Mouse (Mus musculus) limb, embryonic 11.5 days (tissue): ENCODE data around the gene Psme4. TPM values are rescaled to one million over a fixed set of nuclear protein-coding genes. Genes with fewer than 3 reads are reported as not detected.

Source experiments
- ATAC-seq: fragments of 200-750 bp; cut with Nextera tagmentation; 2 replicates; pipeline ENCODE4 v1.8.0; 2017; ENCODE audit warnings: low read depth; ENCODE audit not compliant: insufficient number of reproducible peaks, low FRiP score, low TSS enrichment
- DNase-seq: peaks from one replicate; pipeline ENCODE4 v3.0.0-alpha.2; 2015; ENCODE audit warnings: low spot score
- H3K27ac ChIP-seq: fragments of 300-500 bp; sonication (generic); replicated peaks from 2 replicates; pipeline ENCODE4 v1.5.1; 2014; ENCODE audit warnings: low read depth, mild to moderate bottlenecking, low read length
- H3K27me3 ChIP-seq: fragments of 300-500 bp; sonication (generic); 2 replicates; pipeline ENCODE4 v1.6.1; 2014; ENCODE audit warnings: mild to moderate bottlenecking, low read length, mixed read lengths; ENCODE audit not compliant: control insufficient read depth, insufficient read depth
- H3K36me3 ChIP-seq: fragments of 300-500 bp; sonication (generic); 2 replicates; pipeline ENCODE4 v1.6.1; 2014; ENCODE audit warnings: mild to moderate bottlenecking, low read length, moderate library complexity, mixed read lengths; ENCODE audit not compliant: control insufficient read depth, insufficient read depth
- H3K4me1 ChIP-seq: fragments of 300-500 bp; sonication (generic); 2 replicates; pipeline ENCODE4 v1.6.1; 2014; ENCODE audit warnings: low read length, mixed read lengths; ENCODE audit not compliant: control insufficient read depth, insufficient read depth
- H3K4me2 ChIP-seq: fragments of 300-500 bp; sonication (generic); 2 replicates; pipeline ENCODE4 v1.6.1; 2014; ENCODE audit warnings: low read depth, mild to moderate bottlenecking, moderate library complexity; ENCODE audit not compliant: severe bottlenecking
- H3K4me3 ChIP-seq: fragments of 300-500 bp; sonication (generic); 2 replicates; pipeline ENCODE4 v1.5.1; 2014; ENCODE audit warnings: low read depth, low read length
- H3K9ac ChIP-seq: fragments of 300-500 bp; sonication (generic); 2 replicates; pipeline ENCODE4 v1.6.1; 2014; ENCODE audit warnings: mild to moderate bottlenecking, low read length
- H3K9me3 ChIP-seq: fragments of 300-500 bp; sonication (generic); 2 replicates; pipeline ENCODE4 v1.6.1; 2016; ENCODE audit warnings: low read length; ENCODE audit not compliant: control insufficient read depth
- WGBS: fragments of 180-500 bp; shearing (Covaris S2); extraction: QIAGEN DNeasy Blood & Tissue Kit; methylation state at CpG from one replicate; pipeline ENCODE4 v1.1.7; 2014; 5-methylcytosine and 5-hydroxymethylcytosine counted together
- polyA plus RNA-seq: library from polyadenylated mRNA; unstranded; fragments of >200 nt; fragmentation: Nextera tagmentation; extraction: Ambion mirVana; gene quantifications from 2 replicates; pipeline ENCODE4 v1.2.1, GENCODE M21; 2014

Psme4 gene
- polyA plus RNA-seq, 1 experiment from 2014 or later, result 36.5 TPM

- no peaks in the 10 kb centered on the region for H3K9me3 ChIP-seq
- H3K36me3 ChIP-seq, result peaks cover 4% of the 10 kb centered on the region; the same call in 1 of the 2 replicates
- H3K9ac ChIP-seq, result no peak overlapping the region
- ATAC-seq (no peak), DNase-seq (no peak)
- no peaks in the 10 kb centered on the region for H3K4me1 ChIP-seq
- H3K4me2 ChIP-seq, result no peak overlapping the region
- H3K4me3 ChIP-seq, result no peak overlapping the region
- H3K27ac ChIP-seq, result no peak overlapping the region
- H3K27me3 ChIP-seq, result no peaks in the 10 kb centered on the region
- 92% methylated on average over 1 of the region's 1 CpGs for WGBS
These were observed 22.2 kb downstream of the Psme4 start for GRCm38 (mm10) chr11:30793753-30794152.

GRCm38 (mm10) chr11:30797236-30797635 is 25.7 kb downstream of the Psme4 start:
- H3K4me1 ChIP-seq, result no peaks in the 10 kb centered on the region
- ATAC-seq (no peak), DNase-seq (no peak)
- H3K4me3 ChIP-seq, result no peak overlapping the region
- no peak overlapping the region for H3K9ac ChIP-seq
- no peak overlapping the region for H3K27ac ChIP-seq
- peaks cover 4% of the 10 kb centered on the region; the same call in 1 of the 2 replicates for H3K36me3 ChIP-seq
- no peaks in the 10 kb centered on the region for H3K9me3 ChIP-seq
- 94% methylated on average over 2 of the region's 2 CpGs for WGBS
- H3K27me3 ChIP-seq, result no peaks in the 10 kb centered on the region
- no peak overlapping the region for H3K4me2 ChIP-seq

GRCm38 (mm10) chr11:30799496-30799895 is 28.0 kb downstream of the Psme4 start:
- no peaks in the 10 kb centered on the region for H3K27me3 ChIP-seq
- H3K36me3 ChIP-seq, result no peaks in the 10 kb centered on the region
- 70% methylated on average over 1 of the region's 1 CpGs for WGBS
- H3K9me3 ChIP-seq, result no peaks in the 10 kb centered on the region
- no peak overlapping the region for H3K27ac ChIP-seq
- H3K9ac ChIP-seq, result no peak overlapping the region
- ATAC-seq, result no peak
- H3K4me2 ChIP-seq, result no peak overlapping the region
- no peak overlapping the region for H3K4me3 ChIP-seq
- DNase-seq, result peak; percentile 48
- H3K4me1 ChIP-seq, result no peaks in the 10 kb centered on the region

- H3K36me3 ChIP-seq, result no peaks in the 10 kb centered on the region
- H3K9me3 ChIP-seq, result no peaks in the 10 kb centered on the region
- no peak overlapping the region for H3K4me2 ChIP-seq
- ATAC-seq, result no peak
- H3K27me3 ChIP-seq, result no peaks in the 10 kb centered on the region
- DNase-seq, result no peak
- no peaks in the 10 kb centered on the region for H3K4me1 ChIP-seq
- H3K9ac ChIP-seq, result no peak overlapping the region
- H3K27ac ChIP-seq, result no peak overlapping the region
- no peak overlapping the region for H3K4me3 ChIP-seq
These were observed 28.6 kb downstream of the Psme4 start for GRCm38 (mm10) chr11:30800091-30800490.

- Histone ChIP-seq H3K4me1 (no peaks in the 10 kb centered on the region), H3K36me3 (no peaks in the 10 kb centered on the region), H3K4me2 (no peak overlapping the region), H3K9me3 (no peaks in the 10 kb centered on the region), H3K9ac (no peak overlapping the region), H3K27ac (no peak overlapping the region), H3K4me3 (no peak overlapping the region), H3K27me3 (no peaks in the 10 kb centered on the region)
- ATAC-seq, result no peak
- WGBS, result 83% methylated on average over 1 of the region's 1 CpGs
- DNase-seq, result no peak
These were observed 30.9 kb downstream of the Psme4 start for GRCm38 (mm10) chr11:30802421-30802820.

GRCm38 (mm10) chr11:30821116-30821515 is 49.6 kb downstream of the Psme4 start:
- Histone ChIP-seq H3K9me3 (no peaks in the 10 kb centered on the region), H3K27me3 (no peaks in the 10 kb centered on the region), H3K27ac (no peak overlapping the region), H3K9ac (no peak overlapping the region), H3K4me2 (no peak overlapping the region), H3K4me3 (no peak overlapping the region), H3K4me1 (no peaks in the 10 kb centered on the region), H3K36me3 (0 out of 2 replicates have a peak, but pooled peaks cover 2% of the 10 kb centered on the region)
- DNase-seq (no peak), ATAC-seq (no peak)
- WGBS, result over 99% methylated on average over 5 of the region's 5 CpGs

- H3K9ac ChIP-seq, result no peak overlapping the region
- ATAC-seq (no peak), DNase-seq (no peak)
- no peak overlapping the region for H3K4me3 ChIP-seq
- no peaks in the 10 kb centered on the region for H3K27me3 ChIP-seq
- H3K4me1 ChIP-seq, result no peaks in the 10 kb centered on the region
- no peak overlapping the region for H3K4me2 ChIP-seq
- peaks cover 3% of the 10 kb centered on the region; the same call in 1 of the 2 replicates for H3K36me3 ChIP-seq
- H3K9me3 ChIP-seq, result no peaks in the 10 kb centered on the region
- no peak overlapping the region for H3K27ac ChIP-seq
- 99% methylated on average over 2 of the region's 2 CpGs for WGBS
These were observed 67.3 kb downstream of the Psme4 start for GRCm38 (mm10) chr11:30838793-30839192.

GRCm38 (mm10) chr11:30844355-30844754 is 72.8 kb downstream of the Psme4 start:
- H3K36me3 ChIP-seq, result peaks cover 4% of the 10 kb centered on the region; the same call in 1 of the 2 replicates

GRCm38 (mm10) chr11:30872425-30872824 is 100.9 kb downstream of the Psme4 start:
- H3K9me3 ChIP-seq, result no peaks in the 10 kb centered on the region

More at GRCm38 (mm10) chr11:30844355-30844754, 72.8 kb downstream of the Psme4 start:
- Histone ChIP-seq H3K4me3 (no peak overlapping the region), H3K4me2 (no peak overlapping the region), H3K4me1 (no peaks in the 10 kb centered on the region), H3K27ac (no peak overlapping the region), H3K27me3 (no peaks in the 10 kb centered on the region), H3K9me3 (no peaks in the 10 kb centered on the region), H3K9ac (no peak overlapping the region)
- ATAC-seq, result no peak
- 92% methylated on average over 1 of the region's 1 CpGs for WGBS
- no peak for DNase-seq

More at GRCm38 (mm10) chr11:30872425-30872824, 100.9 kb downstream of the Psme4 start:
- Histone ChIP-seq H3K4me2 (no peak overlapping the region), H3K27me3 (no peaks in the 10 kb centered on the region), H3K36me3 (peaks cover 5% of the 10 kb centered on the region; the same call in 1 of the 2 replicates), H3K4me1 (no peaks in the 10 kb centered on the region), H3K27ac (no peak overlapping the region), H3K4me3 (no peak overlapping the region), H3K9ac (no peak overlapping the region)
- no peak for ATAC-seq
- DNase-seq, result no peak
